In the genomic region with DNA sequence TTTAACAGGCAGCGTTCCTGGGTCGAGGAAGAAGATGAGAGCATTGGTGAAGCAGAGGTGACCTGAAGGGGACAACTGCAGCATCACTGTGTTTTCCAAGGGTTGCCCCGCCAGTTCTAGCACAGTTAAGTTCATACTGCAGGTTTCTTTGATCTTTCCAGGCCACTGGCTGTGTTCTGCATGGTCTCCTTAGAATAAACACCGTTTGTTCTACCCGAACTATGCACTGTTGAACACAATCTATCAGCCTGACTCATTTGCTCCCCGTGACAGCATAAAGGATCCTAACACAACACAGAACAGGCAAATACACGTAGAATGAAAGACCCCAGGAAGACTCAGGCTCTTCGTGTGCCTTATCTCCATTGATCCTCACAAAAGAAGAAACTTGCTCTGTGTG, we compare ENCODE assay signal across 19 mouse cellular contexts.
DNase-seq lines count a peak whose midpoint lies in the region; ATAC-seq and TF ChIP-seq lines count a peak whose summit lies in the region.
"Had no signal": no experiment of that assay in that cellular context is flagged by ENCODE, and none has a peak within 500 bp of the region (broad histone marks: within the 10 kb centered on the region; RNA-seq: fewer than 3 reads in every experiment).

No protein-coding gene starts in this region.

- no peak for DNase-seq in kidney, adult 2 months
- DNase-seq in kidney, postnatal 36 days = no peak
- peak; percentile 37 for DNase-seq in retina, postnatal 1 day
- DNase-seq in retina, embryonic 14.5 days (ENCODE audit: low spot score) = no peak
- DNase-seq in left cerebral cortex, postnatal 36 days (ENCODE audit: low spot score in 2 of 2) = no peak
- DNase-seq: adrenal gland, adult 8-10 months; adrenal gland, postnatal 14 days; adrenal gland, postnatal 36 days; cerebellum, adult 11-12 months; cerebellum, adult 2 months; cerebellum, adult 9-10 months had no signal

- WGBS in kidney, embryonic 14.5 days = 34% methylated on average over 8 of the region's 8 CpGs
- 34% methylated on average over 8 of the region's 8 CpGs for WGBS in kidney, adult 2 months
- WGBS in kidney, embryonic 16.5 days = 28% methylated on average over 8 of the region's 8 CpGs

- peak; percentile 72; the same call in 1 of the 2 replicates for ATAC-seq in kidney, embryonic 14.5 days (ENCODE audit: low FRiP score, low TSS enrichment)
- peak; percentile 67 for ATAC-seq in kidney, embryonic 16.5 days (ENCODE audit: low FRiP score, low TSS enrichment)
- ATAC-seq: activated CD4-positive, CD25-positive, alpha-beta regulatory T cell, adult 4 months; forebrain, embryonic 13.5 days; forebrain, embryonic 15.5 days; Patski had no signal

- no peak overlapping the region for H3K4me2 ChIP-seq in kidney, embryonic 14.5 days (replicated peaks; ENCODE audit: low read depth, low read length)
- no peak overlapping the region for H3K4me2 ChIP-seq in kidney, embryonic 16.5 days (replicated peaks; ENCODE audit: low read depth, low read length)
- H3K4me2 ChIP-seq: embryonic facial prominence, embryonic 12.5 days; forebrain, embryonic 13.5 days; forebrain, embryonic 15.5 days had no signal

- no peak for TF ChIP-seq POLR2A in kidney, adult 2 months (IDR thresholded peaks at IDR 0.05; ENCODE audit: low read depth, low read length)

- no peaks in the 10 kb centered on the region for H3K9me3 ChIP-seq in kidney, embryonic 14.5 days (ENCODE audit: control insufficient read depth, low read length)
- H3K9me3 ChIP-seq in kidney, embryonic 16.5 days (ENCODE audit: low read length) = no peaks in the 10 kb centered on the region
- H3K9me3 ChIP-seq: embryonic facial prominence, embryonic 10.5 days; embryonic facial prominence, embryonic 12.5 days; forebrain, embryonic 13.5 days; forebrain, embryonic 15.5 days had no signal

- no peak overlapping the region for H3K4me3 ChIP-seq in kidney, embryonic 14.5 days (ENCODE audit: low read length)
- H3K4me3 ChIP-seq in kidney, adult 2 months (ENCODE audit: insufficient read depth, low read depth, low read length) = no peak overlapping the region
- no peak overlapping the region for H3K4me3 ChIP-seq in kidney, embryonic 16.5 days (ENCODE audit: low read length)
- H3K4me3 ChIP-seq: embryonic facial prominence, embryonic 10.5 days; embryonic facial prominence, embryonic 12.5 days; forebrain, embryonic 13.5 days; forebrain, embryonic 15.5 days had no signal

- no peaks in the 10 kb centered on the region for H3K27me3 ChIP-seq in kidney, embryonic 14.5 days (ENCODE audit: control insufficient read depth, insufficient read depth, low read length)
- H3K27me3 ChIP-seq in kidney, adult 2 months (replicated peaks; ENCODE audit: control insufficient read depth, insufficient read depth, low read length) = no peaks in the 10 kb centered on the region
- H3K27me3 ChIP-seq in kidney, embryonic 16.5 days (ENCODE audit: insufficient read depth, low read length) = no peaks in the 10 kb centered on the region
- H3K27me3 ChIP-seq: embryonic facial prominence, embryonic 12.5 days; forebrain, embryonic 13.5 days; forebrain, embryonic 15.5 days; Patski had no signal

- no peak for TF ChIP-seq CTCF in kidney, adult 2 months (conservative IDR thresholded peaks at IDR 0.05; ENCODE audit: insufficient read depth, insufficient read length, low read depth, low read length)

- no peaks in the 10 kb centered on the region for H3K36me3 ChIP-seq in kidney, embryonic 14.5 days (ENCODE audit: control insufficient read depth, insufficient read depth, low read length)
- no peaks in the 10 kb centered on the region for H3K36me3 ChIP-seq in kidney, adult 2 months (ENCODE audit: control insufficient read depth, insufficient read depth, low read length)
- no peaks in the 10 kb centered on the region for H3K36me3 ChIP-seq in kidney, embryonic 16.5 days (ENCODE audit: insufficient read depth, low read length)
- H3K36me3 ChIP-seq: embryonic facial prominence, embryonic 10.5 days; embryonic facial prominence, embryonic 12.5 days; forebrain, embryonic 15.5 days had no signal

- no peak overlapping the region for H3K9ac ChIP-seq in kidney, embryonic 14.5 days (ENCODE audit: low read depth, low read length)
- H3K9ac ChIP-seq in kidney, embryonic 16.5 days (replicated peaks; ENCODE audit: low read length) = no peak overlapping the region
- H3K9ac ChIP-seq: embryonic facial prominence, embryonic 12.5 days; forebrain, embryonic 13.5 days; forebrain, embryonic 15.5 days had no signal

- H3K27ac ChIP-seq in kidney, embryonic 14.5 days (ENCODE audit: low read depth, low read length) = no peak overlapping the region
- H3K27ac ChIP-seq in kidney, adult 2 months (ENCODE audit: insufficient read depth, low read depth, low read length) = no peak overlapping the region
- H3K27ac ChIP-seq in kidney, embryonic 16.5 days (ENCODE audit: low read length) = no peak overlapping the region
- H3K27ac ChIP-seq: embryonic facial prominence, embryonic 10.5 days; embryonic facial prominence, embryonic 12.5 days; forebrain, embryonic 13.5 days; forebrain, embryonic 15.5 days had no signal

- no peaks in the 10 kb centered on the region for H3K4me1 ChIP-seq in kidney, embryonic 14.5 days (ENCODE audit: control insufficient read depth, insufficient read depth, low read length)
- H3K4me1 ChIP-seq in kidney, adult 2 months (ENCODE audit: control insufficient read depth, insufficient read depth, low read length) = no peaks in the 10 kb centered on the region
- 0 out of 2 replicates have a peak, but pooled peaks cover 3% of the 10 kb centered on the region for H3K4me1 ChIP-seq in kidney, embryonic 16.5 days (ENCODE audit: insufficient read depth, low read length)

- intact Hi-C loops in left cerebral cortex, postnatal 36 days (cut with DNase I) = no loop called here
